Mouse (Mus musculus) neural tube, embryonic 12.5 days (tissue): ENCODE measurements at regions not wholly inside any gene's neighbourhood (a gene's known extent, or its start where the extent isn't known, plus 50 kb on each side); places are given as distances from the start of the nearest gene placed in this dataset.
A peak's percentile ranks its signal among the peaks of the same experiment; 100 is the strongest.

Source experiments
- ATAC-seq: fragments of 200-750 bp; cut with Nextera tagmentation; 2 replicates; pipeline ENCODE4 v1.8.0; 2017; ENCODE audit warnings: low read depth, mild to moderate bottlenecking, moderate TSS enrichment, moderate library complexity; ENCODE audit not compliant: low FRiP score
- H3K27ac ChIP-seq: fragments of 300-500 bp; sonication (generic); 2 replicates; pipeline ENCODE4 v1.5.1; 2016
- H3K27me3 ChIP-seq: fragments of 300-500 bp; sonication (generic); replicated peaks from 2 replicates; pipeline ENCODE4 v1.6.1; 2016; ENCODE audit warnings: mild to moderate bottlenecking
- H3K36me3 ChIP-seq: fragments of 300-500 bp; sonication (generic); 2 replicates; pipeline ENCODE4 v1.6.1; 2016; ENCODE audit warnings: mild to moderate bottlenecking
- H3K4me1 ChIP-seq: fragments of 300-500 bp; sonication (generic); 2 replicates; pipeline ENCODE4 v1.6.1; 2016
- H3K4me2 ChIP-seq: fragments of 300-500 bp; sonication (generic); replicated peaks from 2 replicates; pipeline ENCODE4 v1.6.1; 2016; ENCODE audit warnings: mild to moderate bottlenecking
- H3K4me3 ChIP-seq: fragments of 300-500 bp; sonication (generic); 2 replicates; pipeline ENCODE4 v1.5.1; 2016
- H3K9ac ChIP-seq: fragments of 300-500 bp; sonication (generic); 2 replicates; pipeline ENCODE4 v1.6.1; 2016; ENCODE audit warnings: mild to moderate bottlenecking
- H3K9me3 ChIP-seq: fragments of 300-500 bp; sonication (generic); 2 replicates; pipeline ENCODE4 v1.6.1; 2016; ENCODE audit warnings: mild to moderate bottlenecking
- WGBS: fragments of 180-500 bp; shearing (Covaris S2); methylation state at CpG from one replicate; pipeline ENCODE4 v1.1.7; 2016; 5-methylcytosine and 5-hydroxymethylcytosine counted together

DNA sequence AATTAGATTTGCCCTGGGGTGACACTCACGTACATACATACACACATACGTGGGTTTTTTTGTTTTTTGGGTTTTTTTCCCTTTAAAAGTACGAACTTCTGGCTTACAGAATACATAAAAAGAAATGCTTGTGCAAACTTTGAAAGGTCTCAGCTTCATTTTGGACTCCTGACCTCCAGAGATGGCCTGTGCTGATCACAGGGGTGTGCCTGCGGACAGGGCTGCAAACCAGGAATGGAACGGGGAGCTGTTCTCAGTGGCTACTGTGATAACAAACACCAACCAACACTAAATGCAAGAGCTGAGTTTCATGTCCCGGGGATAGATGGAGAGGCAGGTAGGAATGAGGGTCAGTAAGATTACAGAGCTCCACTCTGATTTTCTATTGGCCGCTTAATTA, 134.3 kb upstream of the Man2a1 start:
- WGBS = 87% methylated on average over 7 of the region's 7 CpGs
- H3K9ac ChIP-seq = no peak overlapping the region
- no peaks in the 10 kb centered on the region for H3K27me3 ChIP-seq
- no peak for ATAC-seq
- H3K27ac ChIP-seq = no peak overlapping the region
- H3K4me2 ChIP-seq = no peak overlapping the region
- H3K4me1 ChIP-seq = no peaks in the 10 kb centered on the region
- no peaks in the 10 kb centered on the region for H3K36me3 ChIP-seq
- H3K9me3 ChIP-seq = no peaks in the 10 kb centered on the region
- H3K4me3 ChIP-seq = no peak overlapping the region

DNA sequence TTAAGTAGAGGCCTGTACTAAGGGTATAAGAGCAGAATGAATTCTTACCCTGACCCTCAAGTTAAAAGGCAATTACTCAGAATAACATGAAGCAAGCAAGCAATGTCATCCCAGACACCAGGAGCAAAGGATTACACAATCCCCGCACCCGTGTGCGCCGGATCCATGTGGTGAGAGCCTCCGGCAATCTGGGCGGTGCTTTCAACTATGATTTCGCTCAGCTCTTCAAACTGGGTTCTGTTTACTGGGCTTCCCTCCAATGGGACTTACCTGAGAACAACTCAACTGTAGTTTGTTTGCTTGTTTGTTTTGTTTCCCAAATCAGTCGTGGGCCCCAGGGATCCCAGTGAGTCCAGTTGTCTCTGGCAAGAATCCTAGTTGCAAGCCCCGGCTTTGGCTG, 133.8 kb upstream of the Man2a1 start:
- no peaks in the 10 kb centered on the region for H3K27me3 ChIP-seq
- H3K9me3 ChIP-seq = no peaks in the 10 kb centered on the region
- H3K4me2 ChIP-seq = no peak overlapping the region
- ATAC-seq = no peak
- no peak overlapping the region for H3K27ac ChIP-seq
- 85% methylated on average over 9 of the region's 9 CpGs for WGBS
- H3K4me3 ChIP-seq = no peak overlapping the region
- H3K9ac ChIP-seq = no peak overlapping the region
- no peaks in the 10 kb centered on the region for H3K4me1 ChIP-seq
- no peaks in the 10 kb centered on the region for H3K36me3 ChIP-seq

DNA sequence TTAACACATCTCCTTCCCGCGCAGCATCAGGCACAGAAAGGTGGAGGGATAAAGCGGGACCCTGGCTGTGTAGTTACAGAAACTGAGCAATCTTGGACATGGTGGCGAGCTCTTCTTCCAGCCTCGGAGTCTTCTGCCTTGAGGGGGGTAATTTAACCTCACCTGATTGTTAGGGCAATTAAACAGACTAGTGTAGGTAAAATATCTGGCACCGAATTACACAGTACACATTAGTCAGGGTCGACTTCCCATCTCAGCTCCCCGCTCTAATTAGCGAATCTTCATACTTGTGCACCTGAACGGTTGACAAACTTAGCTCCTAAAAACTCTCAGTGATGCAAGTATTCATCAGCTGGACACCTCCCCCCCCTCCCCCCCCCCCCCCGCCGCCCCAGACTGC, 133.2 kb upstream of the Man2a1 start:
- no peaks in the 10 kb centered on the region for H3K36me3 ChIP-seq
- no peak overlapping the region for H3K4me3 ChIP-seq
- no peak overlapping the region for H3K9ac ChIP-seq
- no peaks in the 10 kb centered on the region for H3K4me1 ChIP-seq
- no peak overlapping the region for H3K27ac ChIP-seq
- no peak for ATAC-seq
- no peaks in the 10 kb centered on the region for H3K9me3 ChIP-seq
- H3K27me3 ChIP-seq = no peaks in the 10 kb centered on the region
- 69% methylated on average over 10 of the region's 12 CpGs for WGBS
- no peak overlapping the region for H3K4me2 ChIP-seq

DNA sequence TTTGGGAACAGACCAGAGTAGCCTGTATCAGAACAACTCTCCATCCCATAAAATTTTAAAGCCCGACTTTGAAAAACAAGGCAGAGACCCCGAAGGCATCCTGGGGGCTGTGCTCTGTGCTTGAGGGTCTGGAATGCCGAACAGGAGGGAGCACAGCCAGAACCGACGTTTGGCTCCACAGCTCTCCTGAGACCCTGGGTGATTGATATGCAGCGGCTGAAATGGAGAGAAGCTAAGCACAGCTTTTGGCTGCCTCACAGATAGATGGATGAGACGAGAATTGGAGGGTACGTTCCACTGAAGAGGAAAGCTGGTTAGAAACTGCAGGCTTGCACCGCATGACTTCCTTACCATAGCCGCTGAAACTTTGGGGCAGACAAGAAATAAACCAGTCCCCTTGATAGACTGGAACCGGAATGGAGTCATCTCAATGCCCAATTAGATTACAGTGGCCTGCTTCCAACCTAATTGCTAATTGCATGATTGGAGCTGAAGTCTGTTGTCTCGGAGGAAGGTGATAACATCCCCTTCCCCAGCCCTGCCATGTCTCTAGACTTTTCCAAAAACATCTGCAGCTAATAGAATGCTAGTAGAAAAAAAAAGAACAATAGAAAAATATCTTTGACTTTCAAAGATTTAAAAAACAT, 130.7 kb upstream of the Man2a1 start:
- Histone ChIP-seq H3K27me3 (no peaks in the 10 kb centered on the region), H3K4me3 (no peak overlapping the region), H3K9ac (no peak overlapping the region), H3K4me2 (no peak overlapping the region), H3K27ac (no peak overlapping the region), H3K9me3 (no peaks in the 10 kb centered on the region), H3K36me3 (no peaks in the 10 kb centered on the region), H3K4me1 (no peaks in the 10 kb centered on the region)
- ATAC-seq = no peak
- 21% methylated on average over 12 of the region's 12 CpGs for WGBS

DNA sequence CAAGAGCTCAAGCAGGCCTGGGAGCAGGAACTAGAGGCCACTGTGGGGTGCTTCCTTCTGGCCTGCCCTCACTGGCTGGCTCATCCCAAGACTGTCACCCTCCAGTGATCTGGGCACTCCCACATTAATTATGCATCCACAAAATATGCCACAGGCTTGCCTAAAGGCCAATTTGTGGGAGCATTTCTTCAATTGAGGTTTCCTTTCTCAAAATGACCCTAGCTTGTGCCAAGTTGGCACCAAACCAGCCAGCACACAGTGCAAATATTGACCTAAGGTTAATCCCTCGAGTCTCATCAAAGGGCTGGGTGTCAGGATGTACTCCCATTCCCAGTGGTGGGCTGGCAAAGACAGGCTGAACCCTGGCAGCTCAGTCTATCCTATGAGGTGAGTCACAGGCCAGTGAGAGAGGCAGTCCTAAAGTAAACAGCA, 119.9 kb upstream of the Man2a1 start:
- Histone ChIP-seq H3K4me1 (no peaks in the 10 kb centered on the region), H3K9me3 (no peaks in the 10 kb centered on the region), H3K36me3 (no peaks in the 10 kb centered on the region), H3K4me3 (no peak overlapping the region), H3K27ac (no peak overlapping the region), H3K4me2 (no peak overlapping the region), H3K27me3 (no peaks in the 10 kb centered on the region), H3K9ac (no peak overlapping the region)
- ATAC-seq = no peak
- WGBS = 27% methylated on average over 1 of the region's 1 CpGs

DNA sequence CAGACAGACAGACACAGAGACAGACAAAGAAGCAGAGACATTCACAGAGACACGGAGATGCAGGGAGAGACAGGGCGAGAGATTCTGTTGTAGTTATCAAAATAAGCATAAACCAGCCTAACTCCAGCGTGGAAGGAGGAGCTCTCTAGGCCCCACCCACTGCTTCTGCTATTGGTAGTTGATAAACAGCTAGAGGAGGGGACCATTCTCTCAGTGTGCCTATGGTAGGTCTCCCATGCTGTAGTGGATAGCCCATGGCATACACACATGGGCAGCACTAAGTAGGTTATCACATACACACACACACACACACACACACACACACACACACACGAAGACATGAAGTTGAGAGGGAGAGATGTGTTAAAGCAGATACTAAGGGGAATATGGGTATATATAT, 115.7 kb upstream of the Man2a1 start:
- H3K27ac ChIP-seq = no peak overlapping the region
- H3K36me3 ChIP-seq = no peaks in the 10 kb centered on the region
- H3K27me3 ChIP-seq = no peaks in the 10 kb centered on the region
- H3K4me3 ChIP-seq = no peak overlapping the region
- no peak for ATAC-seq
- H3K9ac ChIP-seq = no peak overlapping the region
- H3K9me3 ChIP-seq = no peaks in the 10 kb centered on the region
- no peaks in the 10 kb centered on the region for H3K4me1 ChIP-seq
- 81% methylated on average over 4 of the region's 4 CpGs for WGBS
- no peak overlapping the region for H3K4me2 ChIP-seq

DNA sequence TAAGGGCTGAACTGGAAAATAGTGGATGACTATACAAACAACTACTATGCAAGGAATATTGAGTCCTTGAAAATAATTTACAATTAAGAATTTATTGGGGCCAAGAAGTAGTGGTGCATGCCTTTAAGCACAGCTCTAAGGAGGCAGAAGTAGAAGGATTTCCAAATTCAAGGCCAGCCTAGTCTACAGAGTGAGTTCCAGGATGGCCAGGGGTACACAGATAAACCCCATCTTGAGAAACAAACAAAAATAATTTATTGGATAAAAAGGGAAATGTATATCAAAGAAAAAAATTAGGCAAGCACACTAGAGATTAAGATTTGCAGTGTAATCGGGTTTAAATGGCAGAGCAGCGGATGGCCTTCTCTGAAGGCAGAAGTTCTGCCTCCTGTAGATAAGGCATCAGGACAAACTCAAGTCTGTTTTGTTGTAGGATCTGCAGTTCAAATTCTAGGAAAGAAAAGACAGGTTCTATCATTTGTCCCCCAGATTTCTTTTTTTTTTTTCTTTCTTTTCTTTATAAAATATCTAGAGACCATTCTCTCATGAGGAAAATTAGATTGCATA, 110.7 kb upstream of the Man2a1 start:
- no peak overlapping the region for H3K27ac ChIP-seq
- no peak overlapping the region for H3K4me3 ChIP-seq
- WGBS = 93% methylated on average over 2 of the region's 2 CpGs

DNA sequence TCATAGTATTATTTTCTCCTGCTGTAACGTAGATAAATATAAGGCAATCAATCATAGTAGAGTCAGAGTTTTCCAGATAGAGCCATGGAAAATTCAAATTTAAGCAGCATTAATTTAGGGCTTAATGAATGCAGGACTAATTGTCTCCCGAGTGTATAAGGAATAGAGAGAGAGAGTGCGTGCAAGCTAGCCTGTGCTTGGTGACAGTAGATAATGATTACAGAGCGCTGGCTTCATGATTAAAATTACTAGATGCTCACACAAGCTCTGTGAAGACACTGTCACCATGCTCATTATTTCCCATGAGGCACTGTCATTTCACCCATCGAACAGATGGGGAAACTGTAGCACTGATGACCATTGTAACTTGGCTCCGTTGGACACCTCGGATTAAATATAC, 109.9 kb upstream of the Man2a1 start:
- H3K27ac ChIP-seq = no peak overlapping the region
- H3K4me1 ChIP-seq = no peaks in the 10 kb centered on the region
- WGBS = 79% methylated on average over 7 of the region's 7 CpGs
- H3K27me3 ChIP-seq = no peaks in the 10 kb centered on the region
- H3K4me3 ChIP-seq = no peak overlapping the region
- no peak overlapping the region for H3K9ac ChIP-seq
- H3K4me2 ChIP-seq = no peak overlapping the region
- 0 out of 2 replicates have a peak, but pooled peaks have one; percentile 56 for ATAC-seq
- no peaks in the 10 kb centered on the region for H3K36me3 ChIP-seq
- no peaks in the 10 kb centered on the region for H3K9me3 ChIP-seq

More for the DNA sequence above, 110.7 kb upstream of the Man2a1 start:
- ATAC-seq = no peak
- Histone ChIP-seq H3K9ac (no peak overlapping the region), H3K4me2 (no peak overlapping the region), H3K4me1 (no peaks in the 10 kb centered on the region), H3K9me3 (no peaks in the 10 kb centered on the region), H3K36me3 (no peaks in the 10 kb centered on the region), H3K27me3 (no peaks in the 10 kb centered on the region)

DNA sequence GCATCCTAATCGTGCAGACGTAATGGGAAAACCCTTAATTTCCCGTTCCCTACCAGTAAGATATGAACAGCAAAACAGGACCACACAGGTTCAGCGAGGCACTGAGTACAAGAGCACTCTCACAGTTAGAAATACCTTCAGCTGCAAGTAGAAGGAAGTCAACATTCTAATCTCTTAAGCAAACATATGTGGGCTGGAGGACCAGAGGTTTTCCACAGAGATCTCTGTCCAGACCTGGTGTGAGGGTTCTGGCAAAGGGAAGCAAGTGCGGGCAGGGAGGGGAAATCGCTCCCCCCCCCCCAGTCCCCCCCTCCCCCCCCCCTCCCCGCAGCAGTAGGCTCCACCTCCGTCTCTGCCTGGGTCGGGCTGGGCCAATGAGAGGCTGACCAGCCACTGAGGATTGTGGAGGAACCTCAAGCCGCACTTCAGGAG, 108.6 kb upstream of the Man2a1 start:
- H3K4me1 ChIP-seq = no peaks in the 10 kb centered on the region
- H3K9ac ChIP-seq = no peak overlapping the region
- no peak overlapping the region for H3K4me3 ChIP-seq
- no peak overlapping the region for H3K27ac ChIP-seq
- no peaks in the 10 kb centered on the region for H3K36me3 ChIP-seq
- no peaks in the 10 kb centered on the region for H3K27me3 ChIP-seq
- ATAC-seq = no peak
- no peak overlapping the region for H3K4me2 ChIP-seq
- H3K9me3 ChIP-seq = no peaks in the 10 kb centered on the region
- WGBS = 61% methylated on average over 9 of the region's 10 CpGs

DNA sequence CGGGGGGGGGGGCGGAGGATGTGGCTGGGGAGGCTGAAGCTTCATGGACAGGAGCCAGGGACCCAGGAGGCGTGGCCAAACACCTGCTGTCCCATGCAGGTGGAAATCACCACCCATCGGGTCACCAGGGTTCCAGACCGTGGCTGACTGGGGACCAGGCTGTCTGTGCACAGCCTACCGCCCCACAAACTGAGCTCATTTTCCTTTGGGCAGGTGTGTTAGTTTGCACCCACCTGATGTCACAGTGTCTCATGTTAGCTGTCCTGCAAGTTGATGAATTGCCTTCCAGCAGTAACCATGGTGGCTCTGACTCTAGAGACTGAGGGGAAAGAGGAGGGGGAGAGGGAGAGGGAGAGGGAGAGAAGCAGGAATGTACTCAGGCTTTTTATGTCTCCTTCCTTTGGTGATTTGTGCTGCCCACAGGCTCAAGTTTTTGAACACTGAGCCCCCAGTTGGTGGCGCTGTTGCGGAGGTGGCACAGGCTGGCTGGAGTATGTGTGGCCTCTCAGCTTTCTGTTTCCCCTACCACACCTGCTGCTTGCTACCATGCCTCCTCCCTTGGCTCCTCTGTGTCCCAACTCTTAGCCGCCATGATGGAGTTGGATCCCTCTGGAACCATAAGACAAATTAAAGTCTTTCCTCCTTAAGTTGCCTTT, 107.8 kb upstream of the Man2a1 start:
- H3K36me3 ChIP-seq = no peaks in the 10 kb centered on the region
- no peaks in the 10 kb centered on the region for H3K9me3 ChIP-seq
- no peak overlapping the region for H3K4me2 ChIP-seq
- H3K9ac ChIP-seq = no peak overlapping the region
- H3K4me1 ChIP-seq = no peaks in the 10 kb centered on the region
- ATAC-seq = peak; percentile 44; the same call in 1 of the 2 replicates
- H3K4me3 ChIP-seq = no peak overlapping the region
- H3K27ac ChIP-seq = no peak overlapping the region
- no peaks in the 10 kb centered on the region for H3K27me3 ChIP-seq
- WGBS = 53% methylated on average over 7 of the region's 9 CpGs

DNA sequence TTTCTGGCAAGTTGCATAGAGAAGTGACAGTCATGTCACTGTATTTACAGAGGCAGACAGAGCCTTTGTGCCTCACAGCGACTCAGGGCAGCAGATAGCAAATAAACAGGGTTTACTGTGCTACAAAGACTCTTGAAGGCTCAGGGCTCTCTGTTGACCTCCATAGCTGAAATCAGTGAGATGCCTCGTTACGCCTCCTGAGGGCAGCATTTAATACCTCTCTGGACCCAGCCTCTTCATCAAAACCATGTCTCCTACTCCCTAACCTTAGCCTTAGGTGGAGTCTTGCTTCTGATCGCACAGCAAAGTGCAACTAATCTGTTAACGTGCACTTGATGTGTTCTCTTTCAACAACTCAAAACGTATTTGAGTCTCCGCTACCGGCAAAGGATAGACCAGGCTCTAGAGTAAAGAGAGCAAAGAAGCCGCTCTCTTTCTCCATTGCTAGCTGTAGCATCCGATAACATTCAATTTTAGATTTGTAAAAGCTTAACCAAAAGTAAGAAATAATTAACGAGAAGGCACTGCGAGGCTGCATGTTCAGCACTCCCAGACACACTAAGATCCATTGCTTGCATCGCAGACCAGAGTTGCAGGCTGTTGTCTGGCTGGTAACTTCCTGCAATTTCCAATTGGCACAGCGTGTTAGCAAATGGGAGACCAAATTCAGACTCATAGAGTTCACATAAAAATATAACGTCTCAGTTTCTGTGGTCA, 101.1 kb upstream of the Man2a1 start:
- H3K9ac ChIP-seq = no peak overlapping the region
- no peak overlapping the region for H3K4me2 ChIP-seq
- H3K27me3 ChIP-seq = no peaks in the 10 kb centered on the region
- no peaks in the 10 kb centered on the region for H3K4me1 ChIP-seq
- ATAC-seq = no peak
- H3K27ac ChIP-seq = no peak overlapping the region
- whole genome bisulfite sequencing = 68% methylated on average over 15 of the region's 15 CpGs
- H3K36me3 ChIP-seq = no peaks in the 10 kb centered on the region
- no peak overlapping the region for H3K4me3 ChIP-seq
- H3K9me3 ChIP-seq = no peaks in the 10 kb centered on the region

DNA sequence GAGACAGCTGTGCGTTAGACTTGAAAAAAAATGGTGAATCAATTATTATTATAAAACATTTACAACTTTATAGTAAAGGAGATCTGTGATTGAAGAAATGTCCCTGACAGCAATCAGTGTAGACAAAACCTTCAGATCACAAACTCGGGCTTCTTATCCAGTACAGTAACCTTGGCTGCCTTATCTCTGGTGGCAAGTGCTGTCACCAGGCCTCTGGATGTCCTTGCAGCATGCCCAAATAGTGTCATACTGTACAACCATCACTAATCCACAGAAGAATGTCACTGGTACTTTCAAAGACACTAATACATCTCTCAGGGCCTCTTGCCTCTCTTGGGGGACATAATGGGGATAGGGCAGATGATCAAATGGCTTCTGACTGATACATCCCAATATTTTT, 98.2 kb upstream of the Man2a1 start:
- H3K9me3 ChIP-seq = no peaks in the 10 kb centered on the region
- no peaks in the 10 kb centered on the region for H3K4me1 ChIP-seq
- no peaks in the 10 kb centered on the region for H3K36me3 ChIP-seq
- no peak overlapping the region for H3K9ac ChIP-seq
- 93% methylated on average over 2 of the region's 2 CpGs for WGBS
- no peak for ATAC-seq
- H3K4me3 ChIP-seq = no peak overlapping the region
- no peak overlapping the region for H3K27ac ChIP-seq
- H3K27me3 ChIP-seq = no peaks in the 10 kb centered on the region
- H3K4me2 ChIP-seq = no peak overlapping the region
